Mouse (Mus musculus): ENCODE results near the gene Cwh43. TPM values are rescaled to one million over a fixed set of nuclear protein-coding genes. Genes with fewer than 3 reads are reported as not detected.

Cwh43 gene
- total RNA-seq, 2 experiments from 2014 or later, result not detected

DNA sequence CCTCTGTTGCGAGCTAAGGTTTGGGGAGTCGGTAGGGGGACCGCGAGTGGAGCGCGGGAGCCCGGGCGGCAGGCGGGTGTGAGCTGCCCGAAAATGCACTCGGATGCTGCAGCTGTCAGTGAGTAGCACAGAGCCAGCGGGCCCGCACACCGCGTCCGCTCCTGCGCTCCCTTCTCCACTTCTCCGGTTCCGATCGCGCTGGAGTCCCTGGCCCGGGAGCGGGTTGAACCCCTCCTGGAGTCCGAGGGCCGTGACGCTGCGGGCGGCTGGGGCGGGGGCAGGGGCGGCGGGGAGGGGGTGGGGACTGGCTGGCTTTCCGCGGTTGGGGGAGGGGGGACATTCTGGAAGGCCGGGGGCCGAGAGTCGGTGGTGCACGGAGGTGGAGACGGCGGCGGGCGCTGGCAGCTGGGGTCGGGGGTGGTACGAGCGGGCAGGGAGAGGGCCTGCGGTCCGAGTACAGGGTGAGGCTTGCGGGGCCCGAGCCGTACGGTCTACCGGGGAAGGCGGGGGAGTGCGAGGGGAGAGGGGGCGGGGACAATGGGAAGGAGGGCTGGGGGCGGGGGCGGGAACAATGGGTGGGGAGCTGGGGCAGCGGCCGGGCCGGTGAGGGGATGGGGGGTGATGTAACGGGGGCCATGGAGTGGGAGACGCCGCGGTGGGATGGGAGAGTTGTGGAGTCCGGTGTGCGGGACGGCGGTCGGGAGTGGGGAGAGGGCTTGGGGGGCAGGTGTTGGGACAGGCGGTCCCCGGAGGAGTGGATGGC, 85.4 kb downstream of the Cwh43 start:
- intact Hi-C loops (cut with DNase I), result loop anchor here (5.0 kb wide), 1 partner anchor 156 kb away; the partner anchor contains the start of gene Sgcb
- DNase-seq, result no peak
- TF ChIP-seq CTCF (IDR thresholded peaks at IDR 0.05), result no peak
- Histone ChIP-seq H3K4me3 (peak overlapping the region; percentile 99), H3K27ac (peak overlapping the region; percentile 87)

DNA sequence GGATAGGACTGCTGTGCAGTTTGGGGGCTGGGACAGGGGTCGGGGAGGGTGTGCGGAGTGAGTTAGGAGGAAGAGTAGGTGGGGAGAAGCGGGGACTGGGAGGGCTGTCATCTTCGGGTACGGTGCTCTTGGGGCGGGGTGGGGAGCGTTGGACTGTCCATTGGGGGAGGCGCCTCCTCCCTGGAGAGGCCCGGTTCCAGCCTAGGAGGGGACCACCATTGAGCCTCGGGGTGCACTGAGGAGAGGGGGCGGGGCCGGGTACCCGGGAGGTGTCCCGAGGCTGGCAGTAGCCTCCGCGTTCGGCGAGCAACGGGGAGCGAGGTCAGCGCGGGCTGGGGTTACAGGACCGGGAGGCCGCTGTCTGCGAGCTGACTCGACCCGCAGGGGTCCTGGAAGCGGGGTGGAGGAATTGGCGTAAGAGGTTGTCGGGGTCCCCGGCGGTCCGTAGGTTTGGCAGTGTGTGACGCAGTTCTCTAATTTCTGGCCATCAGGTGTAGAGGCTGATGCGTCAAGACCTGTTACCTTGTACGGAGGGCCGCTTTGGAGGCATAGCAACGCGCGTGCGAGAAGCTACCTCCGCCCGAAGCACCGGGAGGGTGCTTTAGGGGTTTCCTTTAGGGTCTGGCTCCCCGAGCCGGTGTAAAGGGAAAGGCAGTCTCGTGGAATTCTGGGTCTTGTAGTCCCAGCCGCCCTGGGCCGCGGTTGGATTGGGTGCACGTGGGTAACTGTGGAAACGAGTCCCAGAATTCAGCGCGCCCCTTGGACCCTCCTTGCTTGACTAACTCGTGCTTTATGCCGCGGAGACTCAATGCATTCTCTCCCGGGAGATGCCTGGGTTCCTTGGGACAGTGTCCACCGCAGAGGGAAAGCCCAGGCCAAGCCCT, 86.2 kb downstream of the Cwh43 start:
- peak overlapping the region; percentile 87 for H3K27ac ChIP-seq
- intact Hi-C loops (cut with DNase I), result loop anchor here (5.0 kb wide), 1 partner anchor 155 kb away; the partner anchor contains the start of gene Sgcb

DNA sequence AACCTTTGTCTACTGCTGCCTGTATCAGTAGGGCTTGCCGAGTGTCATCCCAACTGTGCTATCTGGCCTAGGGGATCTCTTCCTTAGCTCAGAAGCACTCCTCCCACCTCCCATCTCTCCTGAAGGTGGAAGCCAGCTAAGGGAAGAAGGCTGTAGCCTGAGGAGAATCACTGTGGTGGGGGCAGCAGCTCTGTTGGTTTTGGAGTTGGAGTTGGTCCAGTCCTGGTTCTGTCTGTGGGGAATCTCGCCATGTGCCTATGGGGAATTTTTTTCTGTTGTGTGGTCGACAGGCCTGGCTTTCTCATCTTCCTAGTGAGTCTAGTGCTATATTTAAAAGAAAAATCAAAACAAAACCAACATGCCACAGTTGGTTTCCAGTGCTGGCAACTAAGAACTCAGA, 91.5 kb downstream of the Cwh43 start:
- no peak for DNase-seq
- no peak for TF ChIP-seq CTCF (IDR thresholded peaks at IDR 0.05)
- H3K27ac ChIP-seq, result 0 out of 2 replicates have a peak overlapping the region, but pooled peaks have one; percentile 21
- intact Hi-C loops (cut with DNase I), result no loop called here
- H3K4me3 ChIP-seq, result no peak overlapping the region

More for the DNA sequence above, 86.2 kb downstream of the Cwh43 start:
- TF ChIP-seq CTCF (IDR thresholded peaks at IDR 0.05), result no peak
- peak overlapping the region; percentile 99 for H3K4me3 ChIP-seq
- DNase-seq, result peak; percentile 90

- no peak for TF ChIP-seq CTCF (IDR thresholded peaks at IDR 0.05)
- Histone ChIP-seq H3K4me3 (no peak overlapping the region), H3K27ac (no peak overlapping the region)
- intact Hi-C loops (cut with DNase I), result no loop called here
- DNase-seq, result no peak
These were observed 92.7 kb downstream of the Cwh43 start for GRCm38 (mm10) chr5:73498559-73498958.

GRCm38 (mm10) chr5:73500867-73501440, 95.1 kb downstream of the Cwh43 start:
- TF ChIP-seq CTCF (IDR thresholded peaks at IDR 0.05), result no peak
- intact Hi-C loops (cut with DNase I), result no loop called here
- Histone ChIP-seq H3K4me3 (no peak overlapping the region), H3K27ac (no peak overlapping the region)
- no peak for DNase-seq

DNA sequence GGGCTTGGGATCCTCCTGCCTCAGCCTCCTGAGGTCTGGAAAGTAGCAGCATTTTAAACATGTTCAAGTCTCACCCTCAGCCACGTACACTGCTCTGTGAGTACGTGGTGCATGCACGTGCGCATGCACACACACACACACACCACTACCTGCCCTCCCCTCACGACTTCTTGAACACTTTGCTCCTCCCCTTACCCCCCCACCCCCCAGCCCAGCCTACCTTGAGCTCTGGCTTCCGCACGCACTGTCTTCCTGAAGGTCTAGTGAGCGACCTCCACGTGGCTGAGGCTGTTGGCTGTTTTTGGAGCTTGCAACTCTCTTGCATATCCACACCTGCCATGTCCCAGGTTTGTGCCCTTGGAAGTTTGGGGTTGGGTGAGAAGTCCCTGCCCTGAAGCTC, 96.5 kb downstream of the Cwh43 start:
- no peak overlapping the region for H3K27ac ChIP-seq
- no peak overlapping the region for H3K4me3 ChIP-seq
- DNase-seq, result no peak
- intact Hi-C loops (cut with DNase I), result no loop called here
- no peak for TF ChIP-seq CTCF (IDR thresholded peaks at IDR 0.05)

Other genes starting within 250 kb of the Cwh43 start
- 10 to 100 TPM; 14.6 to 23.5 TPM for gene Fryl, start 149.5 kb upstream of the Cwh43 start, total RNA-seq (2021)
- 100 to 1,000 TPM; 147 to 166 TPM for gene Ociad1, start 113.3 kb upstream of the Cwh43 start, total RNA-seq (2021)
- 10 to 100 TPM; 36.9 to 56.5 TPM for gene Ociad2, start 65.0 kb upstream of the Cwh43 start, total RNA-seq (2021)
- gene Dcun1d4, start 74.9 kb downstream of the Cwh43 start, total RNA-seq (2021), result 10 to 100 TPM; 10.5 to 12.2 TPM
- gene Lrrc66, start 226.5 kb downstream of the Cwh43 start, total RNA-seq (2021), result not detected
- 10 to 100 TPM; 88.5 to 89.5 TPM for gene Sgcb, start 241.7 kb downstream of the Cwh43 start, total RNA-seq (2021)
- not detected for gene Spata18, start 245.3 kb downstream of the Cwh43 start, total RNA-seq (2021)

Data from gastrocnemius, adult 2 months (tissue).